Mouse (Mus musculus) kidney, postnatal 0 days (tissue): ENCODE data around the gene Tbcel. TPM values are rescaled to one million over a fixed set of nuclear protein-coding genes. Genes with fewer than 3 reads are reported as not detected.

Experiments used
- ATAC-seq: fragments of 200-750 bp; cut with Nextera tagmentation; replicated peaks from 2 replicates; pipeline ENCODE4 v1.8.0; 2017; ENCODE audit warnings: low read depth, moderate number of reproducible peaks, moderate TSS enrichment, moderate library complexity; ENCODE audit not compliant: low FRiP score
- DNase-seq: peaks from one replicate; pipeline ENCODE4 v3.0.0-alpha.2; 2016; ENCODE audit warnings: low spot score
- H3K27ac ChIP-seq: fragments of 300-500 bp; sonication (generic); 2 replicates; pipeline ENCODE4 v1.5.1; 2014; ENCODE audit warnings: mild to moderate bottlenecking
- H3K27me3 ChIP-seq: fragments of 300-500 bp; sonication (generic); 2 replicates; pipeline ENCODE4 v1.6.1; 2014; ENCODE audit warnings: low read length, mixed read lengths; ENCODE audit not compliant: insufficient read depth
- H3K36me3 ChIP-seq: fragments of 300-500 bp; sonication (generic); 2 replicates; pipeline ENCODE4 v1.6.1; 2014; ENCODE audit warnings: low read length, mixed read lengths; ENCODE audit not compliant: insufficient read depth
- H3K4me1 ChIP-seq: fragments of 300-500 bp; sonication (generic); replicated peaks from 2 replicates; pipeline ENCODE4 v1.6.1; 2014; ENCODE audit warnings: antibody characterized with exemption, low read length, mixed read lengths; ENCODE audit not compliant: insufficient read depth
- H3K4me2 ChIP-seq: fragments of 300-500 bp; sonication (generic); 2 replicates; pipeline ENCODE4 v1.6.1; 2014; ENCODE audit warnings: mild to moderate bottlenecking, low read length, moderate library complexity, mixed read lengths
- H3K4me3 ChIP-seq: fragments of 300-500 bp; sonication (generic); replicated peaks from 2 replicates; pipeline ENCODE4 v1.5.1; 2014; ENCODE audit warnings: low read depth, low read length
- H3K9ac ChIP-seq: fragments of 300-500 bp; sonication (generic); 2 replicates; pipeline ENCODE4 v1.6.1; 2014; ENCODE audit warnings: low read depth, low read length
- H3K9me3 ChIP-seq: fragments of 300-500 bp; sonication (generic); replicated peaks from 2 replicates; pipeline ENCODE4 v1.6.1; 2016; ENCODE audit warnings: low read length, inconsistent platforms, mixed read lengths
- CTCF ChIP-seq: IDR thresholded peaks from 2 replicates; pipeline ENCODE4 v1.5.1; 2016; ENCODE audit warnings: antibody characterized with exemption, low read depth, mild to moderate bottlenecking, moderate library complexity
- WGBS: fragments of 180-500 bp; shearing (Covaris S2); extraction: QIAGEN DNeasy Blood & Tissue Kit; methylation state at CpG from one replicate; pipeline ENCODE4 v1.1.7; 2014; 5-methylcytosine and 5-hydroxymethylcytosine counted together
- polyA plus RNA-seq: library from polyadenylated mRNA; unstranded; fragments of >200 nt; fragmentation: Nextera tagmentation; extraction: Ambion mirVana; gene quantifications from 2 replicates; pipeline ENCODE4 v1.2.1, GENCODE M21; 2015

Tbcel gene
- polyA plus RNA-seq, 1 experiment from 2014 or later: 6.0 TPM

- H3K4me1 ChIP-seq: peaks cover 15% of the 10 kb centered on the region; the same call in 1 of the 2 replicates
- 0 out of 2 replicates have a peak, but pooled peaks cover 3% of the 10 kb centered on the region for H3K36me3 ChIP-seq
- no peak for TF ChIP-seq CTCF
- no peak overlapping the region for H3K27ac ChIP-seq
- DNase-seq (no peak), ATAC-seq (no peak)
- H3K4me2 ChIP-seq: no peak overlapping the region
- no peak overlapping the region for H3K4me3 ChIP-seq
- no peaks in the 10 kb centered on the region for H3K9me3 ChIP-seq
- H3K9ac ChIP-seq: no peak overlapping the region
- no peaks in the 10 kb centered on the region for H3K27me3 ChIP-seq
- WGBS: 60% methylated on average over 5 of the region's 5 CpGs
Observed at GRCm38 (mm10) chr9:42465661-42466091, 41.9 kb downstream of the Tbcel start.

DNA sequence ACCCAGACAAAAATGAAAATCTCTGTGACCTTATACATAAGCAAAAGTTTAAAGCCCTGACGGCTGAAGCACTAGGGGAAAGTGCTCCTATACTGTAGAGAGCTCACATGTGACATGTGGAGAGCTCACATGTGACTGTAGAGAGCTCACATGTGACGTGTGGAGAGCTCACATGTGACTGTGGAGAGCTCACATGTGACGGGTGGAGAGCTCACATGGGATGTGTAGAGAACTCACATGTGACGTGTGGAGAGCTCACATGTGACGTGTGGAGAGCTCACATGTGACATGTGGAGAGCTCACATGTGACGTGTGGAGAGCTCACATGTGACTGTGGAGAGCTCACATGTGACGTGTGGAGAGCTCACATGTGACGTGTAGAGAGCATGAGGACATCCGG lies 43.4 kb downstream of the Tbcel start:
- Histone ChIP-seq H3K27me3 (no peaks in the 10 kb centered on the region), H3K9me3 (no peaks in the 10 kb centered on the region), H3K4me1 (peaks cover 21% of the 10 kb centered on the region; the same call in 1 of the 2 replicates), H3K4me2 (no peak overlapping the region), H3K4me3 (no peak overlapping the region), H3K9ac (no peak overlapping the region), H3K36me3 (no peaks in the 10 kb centered on the region), H3K27ac (peak overlapping the region; percentile 79; the same call in 1 of the 2 replicates)
- no peak for DNase-seq
- 90% methylated on average over 9 of the region's 9 CpGs for WGBS
- no peak for ATAC-seq
- TF ChIP-seq CTCF: no peak

GRCm38 (mm10) chr9:42463220-42463989 lies 44.2 kb downstream of the Tbcel start:
- H3K9ac ChIP-seq: no peak overlapping the region
- peaks cover 21% of the 10 kb centered on the region; the same call in 1 of the 2 replicates for H3K4me1 ChIP-seq
- H3K9me3 ChIP-seq: no peaks in the 10 kb centered on the region
- peak; percentile 88 for DNase-seq
- ATAC-seq: peak; percentile 89
- WGBS: 35% methylated on average over 8 of the region's 8 CpGs
- peak overlapping the region; percentile 17; the same call in 1 of the 2 replicates for H3K4me2 ChIP-seq
- peak overlapping the region; percentile 79 for H3K27ac ChIP-seq
- H3K36me3 ChIP-seq: no peaks in the 10 kb centered on the region
- H3K4me3 ChIP-seq: no peak overlapping the region
- TF ChIP-seq CTCF: no peak
- no peaks in the 10 kb centered on the region for H3K27me3 ChIP-seq

GRCm38 (mm10) chr9:42462585-42463219 lies 44.9 kb downstream of the Tbcel start:
- Histone ChIP-seq H3K4me2 (peak overlapping the region; percentile 17; the same call in 1 of the 2 replicates), H3K9ac (no peak overlapping the region), H3K36me3 (0 out of 2 replicates have a peak, but pooled peaks cover 3% of the 10 kb centered on the region), H3K4me3 (no peak overlapping the region), H3K27ac (peak overlapping the region; percentile 79), H3K9me3 (no peaks in the 10 kb centered on the region), H3K4me1 (peaks cover 21% of the 10 kb centered on the region; the same call in 1 of the 2 replicates), H3K27me3 (no peaks in the 10 kb centered on the region)
- no peak for ATAC-seq
- no peak for TF ChIP-seq CTCF
- no peak for DNase-seq
- WGBS: 89% methylated on average over 7 of the region's 7 CpGs

- DNase-seq (no peak), ATAC-seq (no peak)
- H3K27ac ChIP-seq: no peak overlapping the region; the same call in 1 of the 2 replicates
- no peak for TF ChIP-seq CTCF
- H3K9ac ChIP-seq: no peak overlapping the region
- H3K4me1 ChIP-seq: peaks cover 21% of the 10 kb centered on the region; the same call in 1 of the 2 replicates
- no peaks in the 10 kb centered on the region for H3K9me3 ChIP-seq
- H3K36me3 ChIP-seq: 0 out of 2 replicates have a peak, but pooled peaks cover 3% of the 10 kb centered on the region
- H3K27me3 ChIP-seq: no peaks in the 10 kb centered on the region
- H3K4me2 ChIP-seq: no peak overlapping the region
- no peak overlapping the region for H3K4me3 ChIP-seq
- 55% methylated on average over 11 of the region's 11 CpGs for WGBS
Observed at GRCm38 (mm10) chr9:42461390-42462108, 46.1 kb downstream of the Tbcel start.

GRCm38 (mm10) chr9:42460353-42460752 lies 47.3 kb downstream of the Tbcel start:
- H3K36me3 ChIP-seq: 0 out of 2 replicates have a peak, but pooled peaks cover 3% of the 10 kb centered on the region
- 79% methylated on average over 10 of the region's 10 CpGs for WGBS
- no peak for TF ChIP-seq CTCF
- no peak overlapping the region for H3K27ac ChIP-seq
- ATAC-seq (no peak), DNase-seq (no peak)
- no peaks in the 10 kb centered on the region for H3K9me3 ChIP-seq
- no peak overlapping the region for H3K4me2 ChIP-seq
- H3K4me1 ChIP-seq: peaks cover 21% of the 10 kb centered on the region; the same call in 1 of the 2 replicates
- H3K27me3 ChIP-seq: no peaks in the 10 kb centered on the region
- no peak overlapping the region for H3K4me3 ChIP-seq
- H3K9ac ChIP-seq: no peak overlapping the region
